Mouse (Mus musculus) c-Kit-negative CD71-positive TER-119-positive erythroid progenitor cells, embryonic 14.5 days (primary cell): ENCODE data around the gene Tdp2.

Source experiments
- DNase-seq: peaks from one replicate; pipeline ENCODE4 v3.0.0-alpha.2; 2013; ENCODE audit warnings: low read depth, low spot score

The Tdp2 gene

GRCm38 (mm10) chr13:24880208-24880607 is 48.7 kb downstream of the Tdp2 start:
- no peak for DNase-seq

GRCm38 (mm10) chr13:24880704-24881103 is 49.2 kb downstream of the Tdp2 start:
- no peak for DNase-seq

GRCm38 (mm10) chr13:24882411-24882810 is 50.9 kb downstream of the Tdp2 start:
- DNase-seq: no peak

DNA sequence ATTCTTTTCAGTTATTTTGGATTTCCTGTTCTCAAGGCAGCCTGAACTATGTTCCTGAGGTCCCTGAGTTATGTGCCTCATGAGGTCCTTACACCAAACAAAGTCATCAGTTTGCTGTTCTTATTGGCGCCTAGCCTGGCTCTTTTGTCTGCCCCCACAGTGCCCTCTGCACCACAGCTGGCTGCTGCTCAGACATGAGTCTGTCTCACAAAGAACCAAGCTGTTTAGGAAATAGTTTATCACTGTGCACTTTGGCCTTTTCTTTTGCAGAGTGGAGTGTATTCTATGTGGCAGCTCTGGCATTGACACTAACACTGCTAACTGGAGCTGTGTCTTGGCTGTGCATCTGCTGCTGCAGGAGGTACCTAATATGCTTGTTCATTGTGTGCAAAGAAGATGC is 58.1 kb downstream of the Tdp2 start:
- DNase-seq: no peak
